Mouse (Mus musculus): Measurements from ENCODE around the gene Spint2.

GRCm38 (mm10) chr7:29248261-29248841, 33.4 kb downstream of the Spint2 start, which contains the start of gene 2200002D01Rik:
- TF ChIP-seq POLR2A (IDR thresholded peaks at IDR 0.05; ENCODE audit: control insufficient read depth, low read depth, low read length) (0 out of 2 replicates have a peak, but pooled peaks have one; percentile 9), CTCF (IDR thresholded peaks at IDR 0.05; ENCODE audit: control insufficient read depth, insufficient read depth, insufficient replicate concordance, low read depth, low read length) (no peak)

Measured in testis, adult 2 months (tissue).